Mouse (Mus musculus) stomach, postnatal 0 days (tissue): ENCODE data around the gene Hoxd11. TPM values are rescaled to one million over a fixed set of nuclear protein-coding genes. Genes with fewer than 3 reads are reported as not detected.
A peak's percentile ranks its signal among the peaks of the same experiment; 100 is the strongest.

Experiments used
- ATAC-seq: fragments of 200-750 bp; cut with Nextera tagmentation; 2 replicates; pipeline ENCODE4 v1.8.0; 2017; ENCODE audit not compliant: low FRiP score, low TSS enrichment
- DNase-seq: peaks from one replicate; pipeline ENCODE4 v3.0.0-alpha.2; 2016; ENCODE audit warnings: low spot score
- H3K27ac ChIP-seq: fragments of 300-500 bp; sonication (generic); replicated peaks from 2 replicates; pipeline ENCODE4 v1.5.1; 2014; ENCODE audit warnings: mild to moderate bottlenecking, control low read depth
- H3K27me3 ChIP-seq: fragments of 300-500 bp; sonication (generic); 2 replicates; pipeline ENCODE4 v1.6.1; 2014; ENCODE audit warnings: low read length; ENCODE audit not compliant: control insufficient read depth, insufficient read depth
- H3K36me3 ChIP-seq: fragments of 300-500 bp; sonication (generic); 2 replicates; pipeline ENCODE4 v1.6.1; 2014; ENCODE audit warnings: low read length, mixed read lengths; ENCODE audit not compliant: control insufficient read depth, insufficient read depth
- H3K4me1 ChIP-seq: fragments of 300-500 bp; sonication (generic); replicated peaks from 2 replicates; pipeline ENCODE4 v1.6.1; 2014; ENCODE audit warnings: antibody characterized with exemption; ENCODE audit not compliant: control insufficient read depth, insufficient read depth
- H3K4me2 ChIP-seq: fragments of 300-500 bp; sonication (generic); replicated peaks from 2 replicates; pipeline ENCODE4 v1.6.1; 2014; ENCODE audit warnings: low read depth, mild to moderate bottlenecking, control low read depth, moderate library complexity
- H3K4me3 ChIP-seq: fragments of 300-500 bp; sonication (generic); 2 replicates; pipeline ENCODE4 v1.5.1; 2014; ENCODE audit warnings: low read depth, low read length, control low read depth
- H3K9ac ChIP-seq: fragments of 300-500 bp; sonication (generic); 2 replicates; pipeline ENCODE4 v1.6.1; 2014; ENCODE audit warnings: mild to moderate bottlenecking, low read length, control low read depth, mixed read lengths
- H3K9me3 ChIP-seq: fragments of 300-500 bp; sonication (generic); 2 replicates; pipeline ENCODE4 v1.6.1; 2016; ENCODE audit warnings: low read length; ENCODE audit not compliant: control insufficient read depth
- CTCF ChIP-seq: IDR thresholded peaks from 2 replicates; pipeline ENCODE4 v1.5.1; 2016; ENCODE audit warnings: antibody characterized with exemption, low read depth, mild to moderate bottlenecking, moderate library complexity
- EP300 ChIP-seq: optimal IDR thresholded peaks from 2 replicates; pipeline ENCODE3; 2016; ENCODE audit warnings: antibody characterized with exemption
- WGBS: fragments of 180-500 bp; shearing (Covaris S2); extraction: QIAGEN DNeasy Blood & Tissue Kit; methylation state at CpG from one replicate; pipeline ENCODE4 v1.1.7; 2014; 5-methylcytosine and 5-hydroxymethylcytosine counted together
- polyA plus RNA-seq: library from polyadenylated mRNA; unstranded; fragments of >200 nt; fragmentation: Nextera tagmentation; extraction: Ambion mirVana; gene quantifications from 2 replicates; pipeline ENCODE4 v1.2.1, GENCODE M21; 2015

The Hoxd11 gene
- polyA plus RNA-seq, 1 experiment from 2014 or later = not detected

GRCm38 (mm10) chr2:74682796-74683195 lies 3.4 kb downstream of the Hoxd11 start:
- Histone ChIP-seq H3K27me3 (peaks cover 60% of the 10 kb centered on the region), H3K9ac (no peak overlapping the region), H3K4me3 (peak overlapping the region; percentile 23), H3K27ac (no peak overlapping the region), H3K4me2 (peak overlapping the region; percentile 35; the same call in 1 of the 2 replicates), H3K36me3 (no peaks in the 10 kb centered on the region), H3K4me1 (no peaks in the 10 kb centered on the region), H3K9me3 (no peaks in the 10 kb centered on the region)
- peak; percentile 33; the same call in 1 of the 2 replicates for ATAC-seq
- no peak for DNase-seq
- TF ChIP-seq CTCF (no peak), EP300 (no peak)
- 2% methylated on average over 30 of the region's 51 CpGs for WGBS

DNA sequence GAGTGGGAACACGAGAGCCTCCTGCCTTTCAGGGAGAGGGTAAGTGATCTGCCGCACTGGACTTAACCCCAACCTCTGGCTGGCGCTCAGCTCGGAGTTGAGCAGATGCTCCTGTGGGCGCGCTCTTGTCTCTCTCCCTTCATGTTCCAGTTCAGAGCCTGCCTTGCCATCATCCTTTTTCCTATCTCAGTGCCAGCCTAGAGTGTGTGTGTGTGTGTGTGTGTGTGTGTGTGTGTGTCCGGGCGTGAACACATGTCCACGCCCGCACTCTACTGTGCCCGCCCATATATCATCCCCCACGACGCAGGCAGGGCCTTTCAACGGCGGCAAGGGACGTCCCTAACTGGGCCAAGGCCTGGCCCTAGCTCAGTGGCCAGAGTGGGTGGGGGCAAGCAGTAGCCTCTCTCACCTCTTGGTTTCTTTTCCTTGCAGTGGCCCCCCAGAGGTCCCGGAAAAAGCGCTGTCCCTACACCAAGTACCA lies 4.2 kb downstream of the Hoxd11 start:
- Histone ChIP-seq H3K4me2 (no peak overlapping the region), H3K4me3 (no peak overlapping the region), H3K9ac (no peak overlapping the region), H3K9me3 (no peaks in the 10 kb centered on the region), H3K27me3 (peaks cover 57% of the 10 kb centered on the region), H3K27ac (no peak overlapping the region), H3K4me1 (no peaks in the 10 kb centered on the region), H3K36me3 (no peaks in the 10 kb centered on the region)
- ATAC-seq (no peak; the same call in 1 of the 2 replicates), DNase-seq (peak; percentile 13)
- no peak for TF ChIP-seq CTCF
- TF ChIP-seq EP300 = no peak
- 2% methylated on average over 18 of the region's 18 CpGs for WGBS

DNA sequence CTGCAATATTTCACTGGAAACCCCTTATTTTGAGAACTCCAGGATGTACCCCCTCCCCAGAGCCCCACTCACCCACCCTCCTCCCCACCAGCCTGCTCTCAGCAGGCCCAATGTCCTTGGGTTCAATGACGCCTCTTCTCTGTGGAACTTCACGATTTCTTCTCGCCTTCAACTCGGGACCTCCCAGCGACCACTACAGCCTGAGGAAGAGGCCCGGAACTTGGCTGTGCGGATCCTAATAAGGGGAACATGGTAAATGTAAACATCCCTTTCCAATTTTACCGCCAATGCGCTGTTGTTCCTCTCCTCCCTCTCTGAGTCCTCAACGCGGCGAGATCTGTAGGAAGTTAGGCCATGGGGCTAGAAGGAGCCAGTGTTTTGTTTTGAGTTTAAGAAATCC lies 4.7 kb downstream of the Hoxd11 start:
- Histone ChIP-seq H3K36me3 (no peaks in the 10 kb centered on the region), H3K9ac (no peak overlapping the region), H3K9me3 (no peaks in the 10 kb centered on the region), H3K27me3 (peaks cover 54% of the 10 kb centered on the region), H3K4me2 (no peak overlapping the region), H3K4me1 (no peaks in the 10 kb centered on the region), H3K4me3 (no peak overlapping the region), H3K27ac (no peak overlapping the region)
- TF ChIP-seq EP300 (no peak), CTCF (no peak)
- ATAC-seq (no peak), DNase-seq (peak; percentile 11)
- WGBS = 4% methylated on average over 12 of the region's 12 CpGs

DNA sequence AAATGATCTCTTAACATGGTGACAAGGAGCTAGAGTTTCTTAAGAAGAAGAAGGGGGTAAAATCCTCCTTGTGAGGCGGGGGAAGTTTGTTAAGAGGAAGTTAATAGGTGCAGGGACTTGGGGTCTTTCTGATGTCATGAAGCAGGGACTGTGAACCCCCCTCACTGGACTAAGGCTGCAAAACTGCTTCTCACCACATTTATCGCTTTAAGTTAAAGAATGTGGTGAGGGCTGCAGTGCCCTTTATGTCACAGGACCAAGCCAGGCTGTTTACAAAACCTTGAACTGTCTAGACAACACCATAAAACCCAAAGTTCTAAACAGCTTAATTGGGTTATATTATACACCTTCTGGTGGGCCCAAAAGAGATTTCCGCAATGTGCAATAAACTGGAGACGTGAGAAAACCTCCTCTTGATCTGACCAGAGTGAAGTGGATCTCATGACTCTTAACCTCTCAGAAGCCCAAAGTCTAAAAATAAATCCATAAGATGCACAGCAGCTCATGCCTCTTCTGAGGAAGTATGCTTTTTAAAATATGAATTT lies 5.8 kb downstream of the Hoxd11 start:
- Histone ChIP-seq H3K9me3 (no peaks in the 10 kb centered on the region), H3K4me3 (no peak overlapping the region), H3K36me3 (no peaks in the 10 kb centered on the region), H3K4me2 (no peak overlapping the region), H3K27me3 (peaks cover 51% of the 10 kb centered on the region), H3K27ac (no peak overlapping the region), H3K9ac (no peak overlapping the region), H3K4me1 (no peaks in the 10 kb centered on the region)
- DNase-seq (peak; percentile 4), ATAC-seq (no peak)
- WGBS = 10% methylated on average over 4 of the region's 4 CpGs
- TF ChIP-seq CTCF (no peak), EP300 (no peak)

- H3K9me3 ChIP-seq = no peaks in the 10 kb centered on the region
- ATAC-seq (no peak), DNase-seq (peak; percentile 72)
- H3K4me1 ChIP-seq = no peaks in the 10 kb centered on the region
- 7% methylated on average over 17 of the region's 17 CpGs for WGBS
- H3K27me3 ChIP-seq = peaks cover 51% of the 10 kb centered on the region
- no peaks in the 10 kb centered on the region for H3K36me3 ChIP-seq
- H3K4me2 ChIP-seq = no peak overlapping the region
- H3K27ac ChIP-seq = no peak overlapping the region
- TF ChIP-seq CTCF (peak; percentile 78), EP300 (no peak)
- no peak overlapping the region for H3K4me3 ChIP-seq
- no peak overlapping the region for H3K9ac ChIP-seq
Observed at GRCm38 (mm10) chr2:74686301-74686987, 7.1 kb downstream of the Hoxd11 start.
